Mouse (Mus musculus) large intestine, adult 2 months (tissue): ENCODE results near the gene BC004004. TPM values are rescaled to one million over a fixed set of nuclear protein-coding genes. Genes with fewer than 3 reads are reported as not detected.
"Not testable (repeated sequence)": the region's sequence is repeated elsewhere in the genome, so short reads cannot be mapped to it uniquely, and the experiment has no call there.

Experiments used
- DNase-seq: peaks from one replicate; pipeline ENCODE4 v3.0.0-alpha.2; 2012; ENCODE audit warnings: low read depth, low spot score
- WGBS: fragments of 180-500 bp; shearing (Covaris S2); methylation state at CpG from one replicate; pipeline ENCODE4 v1.1.7; 2018; 5-methylcytosine and 5-hydroxymethylcytosine counted together
- polyA plus RNA-seq: library from polyadenylated mRNA; depleted of rRNA; stranded (reverse); fragments of >200 nt; gene quantifications from 2 replicates; pipeline ENCODE4 v1.2.3, GENCODE M21; 2012; rRNA removed

Gene BC004004
- polyA plus RNA-seq, result 75.5 and 82.4 TPM in 2 replicates

GRCm38 (mm10) chr17:29268682-29269348 is at the start of gene BC004004:
TSS of gene BC004004 (plus strand) at chr17:29268788.
- no peak for DNase-seq
- under 1% methylated on average over 51 of the region's 63 CpGs for WGBS

- no peak for DNase-seq
- WGBS, result 88% methylated on average over 14 of the region's 14 CpGs
Observed at GRCm38 (mm10) chr17:29220631-29221030, 48.0 kb upstream of the BC004004 start.

- no peak for DNase-seq
- WGBS, result 75% methylated on average over 10 of the region's 10 CpGs
Observed at GRCm38 (mm10) chr17:29231109-29231508, 37.5 kb upstream of the BC004004 start.

- no peak for DNase-seq
- 78% methylated on average over 7 of the region's 7 CpGs for WGBS
Observed at GRCm38 (mm10) chr17:29236111-29236510, 32.5 kb upstream of the BC004004 start.

- WGBS, result 7% methylated on average over 32 of the region's 32 CpGs
- no peak for DNase-seq
Observed at GRCm38 (mm10) chr17:29237267-29237771, 31.3 kb upstream of the BC004004 start.

GRCm38 (mm10) chr17:29237772-29238420 is 30.7 kb upstream of the BC004004 start, which contains the start of gene Cpne5:
TSS of gene Cpne5 (minus strand) at chr17:29238167.
- WGBS, result 2% methylated on average over 69 of the region's 73 CpGs
- DNase-seq, result no peak

GRCm38 (mm10) chr17:29238421-29238945 is 30.1 kb upstream of the BC004004 start:
- 9% methylated on average over 23 of the region's 23 CpGs for WGBS
- no peak for DNase-seq

- DNase-seq, result no peak
- 50% methylated on average over 11 of the region's 12 CpGs for WGBS
Observed at GRCm38 (mm10) chr17:29244912-29245311, 23.7 kb upstream of the BC004004 start.

GRCm38 (mm10) chr17:29245725-29246124 is 22.9 kb upstream of the BC004004 start:
- WGBS, result 40% methylated on average over 7 of the region's 7 CpGs
- no peak for DNase-seq

GRCm38 (mm10) chr17:29246602-29247001 is 22.0 kb upstream of the BC004004 start:
- 21% methylated on average over 5 of the region's 5 CpGs for WGBS
- DNase-seq, result no peak

- WGBS, result 76% methylated on average over 13 of the region's 13 CpGs
- DNase-seq, result no peak
Observed at GRCm38 (mm10) chr17:29247881-29248280, 20.7 kb upstream of the BC004004 start.

- DNase-seq, result no peak
- WGBS, result 55% methylated on average over 9 of the region's 9 CpGs
Observed at GRCm38 (mm10) chr17:29249512-29249911, 19.1 kb upstream of the BC004004 start.

GRCm38 (mm10) chr17:29251006-29251405 is 17.6 kb upstream of the BC004004 start:
- 84% methylated on average over 14 of the region's 14 CpGs for WGBS

GRCm38 (mm10) chr17:29251608-29252390 is 16.8 kb upstream of the BC004004 start:
- WGBS, result 54% methylated on average over 15 of the region's 15 CpGs
- no peak for DNase-seq

More at GRCm38 (mm10) chr17:29251006-29251405, 17.6 kb upstream of the BC004004 start:
- DNase-seq, result not testable (repeated sequence)

GRCm38 (mm10) chr17:29253236-29253635 is 15.4 kb upstream of the BC004004 start:
- DNase-seq, result no peak
- 83% methylated on average over 2 of the region's 2 CpGs for WGBS

GRCm38 (mm10) chr17:29253684-29254083 is 14.9 kb upstream of the BC004004 start:
- DNase-seq, result no peak
- WGBS, result 84% methylated on average over 9 of the region's 9 CpGs

- 88% methylated on average over 6 of the region's 6 CpGs for WGBS
- DNase-seq, result not testable (repeated sequence)
Observed at GRCm38 (mm10) chr17:29254784-29255183, 13.8 kb upstream of the BC004004 start.

- WGBS, result 89% methylated on average over 6 of the region's 6 CpGs
- no peak for DNase-seq
Observed at GRCm38 (mm10) chr17:29256507-29256906, 12.1 kb upstream of the BC004004 start.

GRCm38 (mm10) chr17:29257001-29257511 is 11.5 kb upstream of the BC004004 start:
- WGBS, result 93% methylated on average over 10 of the region's 10 CpGs
- no peak for DNase-seq
